Mouse (Mus musculus) forebrain, embryonic 10.5 days (tissue): ENCODE data around the gene Atoh7. TPM values are rescaled to one million over a fixed set of nuclear protein-coding genes. Genes with fewer than 3 reads are reported as not detected.

Experiments used
- DNase-seq: peaks from one replicate; pipeline ENCODE4 v3.0.0-alpha.2; 2017; ENCODE audit warnings: low spot score; ENCODE audit errors: extremely low spot score
- H3K27ac ChIP-seq: fragments of 300-500 bp; sonication (generic); 2 replicates; pipeline ENCODE4 v1.5.1; 2016; ENCODE audit warnings: mild to moderate bottlenecking
- H3K27me3 ChIP-seq: fragments of 300-500 bp; sonication (generic); 2 replicates; pipeline ENCODE4 v1.6.1; 2016; ENCODE audit warnings: mild to moderate bottlenecking; ENCODE audit not compliant: poor library complexity, severe bottlenecking
- H3K36me3 ChIP-seq: fragments of 300-500 bp; sonication (generic); replicated peaks from 2 replicates; pipeline ENCODE4 v1.6.1; 2016; ENCODE audit warnings: mild to moderate bottlenecking, moderate library complexity
- H3K4me1 ChIP-seq: fragments of 300-500 bp; sonication (generic); 2 replicates; pipeline ENCODE4 v1.6.1; 2016
- H3K4me3 ChIP-seq: fragments of 300-500 bp; sonication (generic); 2 replicates; pipeline ENCODE4 v1.5.1; 2016; ENCODE audit warnings: mild to moderate bottlenecking, moderate library complexity
- H3K9me3 ChIP-seq: fragments of 300-500 bp; sonication (generic); 2 replicates; pipeline ENCODE4 v1.6.1; 2016; ENCODE audit warnings: mild to moderate bottlenecking, moderate library complexity
- WGBS: fragments of 180-500 bp; shearing (Covaris S2); methylation state at CpG from one replicate; pipeline ENCODE4 v1.1.7; 2016; 5-methylcytosine and 5-hydroxymethylcytosine counted together
- polyA plus RNA-seq: library from polyadenylated mRNA; unstranded; fragments of >200 nt; fragmentation: Nextera tagmentation; extraction: Ambion mirVana; gene quantifications from 2 replicates; pipeline ENCODE4 v1.2.1, GENCODE M21; 2016

Gene Atoh7
- polyA plus RNA-seq, 1 experiment from 2014 or later, result 0.55 TPM

DNA sequence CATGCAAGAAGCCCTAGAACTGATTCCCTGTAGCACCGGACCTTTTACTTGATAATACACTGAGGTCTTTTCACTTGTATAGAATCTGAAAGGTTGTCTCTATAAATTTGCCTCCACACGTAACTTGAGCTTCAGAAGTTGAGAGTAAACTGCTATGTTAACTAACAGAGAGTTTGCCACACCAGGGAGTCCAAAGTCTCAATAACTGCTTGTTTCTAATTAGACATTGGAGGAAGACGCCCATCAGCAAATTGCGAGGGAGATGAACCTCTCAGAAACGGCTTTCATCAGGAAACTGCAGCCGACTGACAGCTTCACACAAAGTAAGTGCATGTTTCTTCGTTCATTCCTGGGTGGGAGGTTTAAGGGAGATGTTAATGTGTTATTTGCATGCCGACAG, 33.9 kb upstream of the Atoh7 start:
- Histone ChIP-seq H3K4me3 (no peak overlapping the region), H3K27ac (no peak overlapping the region), H3K4me1 (peaks cover 17% of the 10 kb centered on the region), H3K27me3 (no peaks in the 10 kb centered on the region), H3K36me3 (no peaks in the 10 kb centered on the region), H3K9me3 (no peaks in the 10 kb centered on the region)
- DNase-seq, result no peak
- 56% methylated on average over 8 of the region's 8 CpGs for WGBS

- Histone ChIP-seq H3K36me3 (no peaks in the 10 kb centered on the region), H3K4me3 (no peak overlapping the region), H3K27me3 (no peaks in the 10 kb centered on the region), H3K9me3 (no peaks in the 10 kb centered on the region), H3K27ac (no peak overlapping the region), H3K4me1 (peaks cover 17% of the 10 kb centered on the region)
- WGBS, result 8% methylated on average over 5 of the region's 5 CpGs
- peak; percentile 79 for DNase-seq
Observed at GRCm38 (mm10) chr10:63065988-63066387, 33.5 kb upstream of the Atoh7 start.

DNA sequence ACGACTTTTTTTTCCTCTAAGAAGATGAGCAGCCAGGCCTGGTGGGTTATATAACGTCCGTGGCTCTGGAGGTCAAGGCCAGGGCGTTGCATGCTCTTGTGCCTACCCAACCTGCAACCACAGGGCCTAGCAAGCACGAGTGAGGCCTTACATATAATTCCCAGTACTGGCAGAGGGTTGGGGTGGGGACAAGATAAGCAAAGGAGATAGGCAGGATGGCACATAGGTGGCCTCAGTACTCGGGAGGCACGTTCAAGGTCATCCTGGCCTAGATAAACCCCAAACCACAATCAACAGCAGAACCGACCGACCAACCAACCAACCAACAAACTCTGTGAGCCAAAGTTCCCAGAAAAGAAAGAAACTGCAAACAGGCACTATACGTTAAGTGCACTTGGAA, 13.1 kb upstream of the Atoh7 start:
- no peak for DNase-seq
- peaks cover 17% of the 10 kb centered on the region for H3K4me1 ChIP-seq
- H3K27me3 ChIP-seq, result peaks cover 25% of the 10 kb centered on the region
- no peak overlapping the region for H3K4me3 ChIP-seq
- no peak overlapping the region for H3K27ac ChIP-seq
- WGBS, result 92% methylated on average over 10 of the region's 10 CpGs
- no peaks in the 10 kb centered on the region for H3K36me3 ChIP-seq
- H3K9me3 ChIP-seq, result no peaks in the 10 kb centered on the region

DNA sequence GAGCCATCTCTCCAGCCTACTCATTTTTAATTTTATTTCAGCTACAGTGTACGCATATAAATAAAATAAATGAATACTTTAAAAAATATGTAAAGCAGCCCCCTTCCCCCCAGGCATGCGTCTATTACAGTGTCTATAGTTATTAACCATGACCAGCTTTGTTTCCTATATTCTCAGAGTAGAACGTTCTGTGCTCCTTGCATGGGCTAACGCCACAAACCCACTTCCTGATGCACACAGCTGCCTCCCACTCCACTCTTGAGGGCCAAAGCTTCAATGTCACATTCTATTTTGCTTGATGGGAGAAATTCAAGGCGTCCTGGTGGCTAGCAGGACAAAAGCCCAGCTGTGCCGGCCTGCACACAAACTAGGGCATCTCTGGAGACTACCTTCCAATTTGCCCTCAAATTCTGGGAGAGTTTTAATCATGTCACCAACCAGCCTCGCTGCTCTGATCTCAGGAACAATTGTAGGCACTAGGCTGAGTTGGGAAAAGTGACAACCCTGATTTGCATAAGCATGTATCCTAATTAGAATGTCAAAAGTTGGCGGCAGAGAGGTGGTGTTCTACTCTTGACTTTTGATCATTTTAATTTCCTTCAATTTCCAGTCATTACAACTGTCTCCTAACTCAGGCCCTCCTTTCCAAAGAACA, 10.2 kb upstream of the Atoh7 start:
- Histone ChIP-seq H3K27ac (peak overlapping the region; percentile 70; the same call in 1 of the 2 replicates), H3K4me3 (peak overlapping the region; percentile 51), H3K36me3 (no peaks in the 10 kb centered on the region), H3K9me3 (no peaks in the 10 kb centered on the region), H3K27me3 (peaks cover 26% of the 10 kb centered on the region), H3K4me1 (peaks cover 17% of the 10 kb centered on the region)
- DNase-seq, result no peak
- WGBS, result 31% methylated on average over 8 of the region's 8 CpGs

DNA sequence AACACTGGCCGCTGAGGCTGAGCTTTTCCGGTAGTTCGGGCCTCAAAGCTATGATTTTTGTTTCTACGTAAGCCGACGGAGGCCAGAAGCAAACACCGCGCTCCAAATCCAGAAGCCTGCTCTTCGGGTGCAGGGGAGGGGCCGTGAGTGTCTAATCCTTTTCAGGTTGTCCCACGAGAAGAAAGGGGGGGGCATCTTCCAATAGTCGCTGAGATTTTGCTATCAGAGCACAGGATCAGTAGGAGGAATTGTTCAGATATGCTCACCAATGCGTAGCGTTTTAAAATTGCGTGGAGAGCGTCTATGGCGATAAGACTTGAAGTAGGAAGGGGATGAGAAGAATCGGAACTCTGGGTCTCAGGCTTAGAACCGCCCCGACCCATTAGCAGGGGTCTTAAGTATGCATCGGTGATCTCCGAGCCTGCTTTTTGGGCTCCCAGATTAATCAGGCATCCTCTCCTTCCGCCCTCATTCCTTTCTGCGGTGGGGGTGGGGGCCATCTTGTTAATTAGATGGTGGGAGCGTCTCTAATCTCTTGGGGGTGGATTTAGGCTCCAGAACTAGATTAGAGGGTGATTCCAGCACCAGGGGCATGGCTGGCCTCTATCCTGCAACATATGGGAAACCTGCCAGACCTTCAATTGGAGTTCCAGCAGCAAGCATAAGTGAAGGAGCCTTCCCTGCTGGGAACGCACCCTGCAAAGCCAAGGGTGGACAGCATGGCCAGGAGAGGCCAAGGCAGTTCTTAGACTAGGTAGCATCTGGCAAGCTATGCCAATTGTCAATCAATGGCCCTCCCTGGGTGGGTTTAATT, 9.5 kb upstream of the Atoh7 start:
- peak; percentile 24 for DNase-seq
- no peaks in the 10 kb centered on the region for H3K9me3 ChIP-seq
- H3K4me3 ChIP-seq, result peak overlapping the region; percentile 51
- H3K36me3 ChIP-seq, result no peaks in the 10 kb centered on the region
- peak overlapping the region; percentile 70 for H3K27ac ChIP-seq
- WGBS, result 4% methylated on average over 26 of the region's 26 CpGs
- H3K27me3 ChIP-seq, result peaks cover 26% of the 10 kb centered on the region
- H3K4me1 ChIP-seq, result peaks cover 17% of the 10 kb centered on the region

DNA sequence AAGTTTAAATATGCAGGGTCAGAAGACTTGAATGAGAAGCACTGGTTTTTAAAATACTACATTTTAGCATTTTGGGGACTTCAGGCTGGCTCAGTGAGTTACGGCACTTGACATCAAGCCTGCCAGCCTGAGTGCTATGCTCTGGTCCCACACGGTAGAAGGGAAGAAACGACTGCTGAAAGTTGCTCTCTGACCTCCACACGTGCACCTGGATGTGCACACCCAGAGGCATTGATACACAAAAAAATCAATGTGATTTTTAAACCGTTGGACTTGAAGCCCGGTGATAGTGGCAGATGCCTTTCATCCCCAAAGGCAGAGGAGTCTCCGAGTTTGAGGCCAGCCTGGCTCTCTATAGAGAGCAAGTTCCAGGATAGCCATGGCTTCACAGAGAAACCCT, 7.5 kb upstream of the Atoh7 start:
- DNase-seq, result no peak
- Histone ChIP-seq H3K36me3 (no peaks in the 10 kb centered on the region), H3K27ac (no peak overlapping the region), H3K27me3 (peaks cover 26% of the 10 kb centered on the region), H3K4me3 (no peak overlapping the region), H3K4me1 (peaks cover 17% of the 10 kb centered on the region), H3K9me3 (no peaks in the 10 kb centered on the region)
- 86% methylated on average over 7 of the region's 7 CpGs for WGBS

DNA sequence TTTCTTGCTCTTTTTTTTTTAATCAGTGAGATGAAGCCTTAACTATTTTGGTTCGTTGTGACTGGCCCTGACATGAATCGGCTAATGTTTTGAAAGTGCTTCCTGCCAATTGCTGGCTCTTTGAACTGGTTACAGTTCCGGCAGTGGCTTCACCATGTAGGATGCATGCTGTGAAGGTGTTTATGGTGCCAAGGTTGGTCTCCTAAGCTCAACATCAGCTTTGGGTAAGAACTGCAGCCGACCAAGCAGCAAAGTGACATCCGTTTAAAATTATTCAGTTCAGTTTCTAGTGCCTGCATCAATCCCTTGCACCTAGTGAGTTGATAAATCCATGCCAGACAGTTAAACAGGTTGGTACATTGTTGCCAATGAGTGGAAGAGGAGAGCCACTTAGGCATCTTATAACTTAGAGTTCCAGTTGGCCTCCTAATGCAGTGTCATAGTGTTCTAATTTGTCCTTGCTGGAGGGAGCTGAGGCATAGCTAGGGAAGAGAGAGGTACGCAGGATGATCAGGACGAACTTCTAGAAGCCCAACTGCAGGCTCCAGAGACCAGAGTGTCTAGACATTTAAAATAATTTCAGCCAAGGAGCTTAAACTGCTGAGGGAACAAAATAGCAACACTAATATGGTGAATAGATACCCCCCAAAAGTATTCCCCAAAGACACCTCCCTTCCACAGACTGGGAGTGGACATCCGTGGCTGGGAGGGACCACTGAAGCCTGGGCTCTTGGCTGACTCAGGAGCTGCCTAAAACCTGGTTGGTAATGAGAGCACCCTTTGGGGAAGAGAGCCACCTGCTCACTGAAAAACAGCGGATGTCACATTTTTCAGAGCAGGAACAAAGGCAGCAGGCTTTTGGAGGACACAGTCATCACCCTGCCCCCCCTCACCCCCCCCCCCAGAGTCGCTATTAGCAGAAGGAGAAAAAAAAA, 6.6 kb upstream of the Atoh7 start:
- no peaks in the 10 kb centered on the region for H3K36me3 ChIP-seq
- peaks cover 34% of the 10 kb centered on the region for H3K27me3 ChIP-seq
- H3K27ac ChIP-seq, result no peak overlapping the region
- no peaks in the 10 kb centered on the region for H3K9me3 ChIP-seq
- H3K4me3 ChIP-seq, result no peak overlapping the region
- 77% methylated on average over 10 of the region's 10 CpGs for WGBS
- H3K4me1 ChIP-seq, result peaks cover 17% of the 10 kb centered on the region
- DNase-seq, result no peak

DNA sequence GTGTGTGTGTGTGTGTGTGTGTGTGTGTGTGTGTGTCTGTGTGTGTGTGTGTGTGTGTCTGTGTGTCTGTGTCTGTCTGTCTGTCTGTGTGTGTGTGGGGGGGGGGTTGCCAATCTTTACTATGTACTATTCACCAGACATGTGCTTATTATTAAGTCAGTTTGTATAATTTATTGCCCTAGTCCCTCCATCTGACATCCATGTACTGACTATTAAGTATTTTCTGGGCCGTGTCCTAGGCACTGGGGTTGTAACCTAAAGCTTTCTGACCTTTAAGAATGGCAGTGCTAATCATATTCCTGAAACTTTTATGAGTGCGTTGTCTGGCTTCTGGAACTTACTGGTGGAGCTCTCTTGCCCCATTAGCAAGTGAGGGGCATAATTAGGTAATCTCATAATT, 2.7 kb upstream of the Atoh7 start:
- no peak overlapping the region for H3K4me3 ChIP-seq
- DNase-seq, result no peak
- no peaks in the 10 kb centered on the region for H3K36me3 ChIP-seq
- H3K4me1 ChIP-seq, result peaks cover 18% of the 10 kb centered on the region
- H3K27me3 ChIP-seq, result peaks cover 47% of the 10 kb centered on the region
- H3K9me3 ChIP-seq, result no peaks in the 10 kb centered on the region
- WGBS, result 82% methylated on average over 2 of the region's 2 CpGs
- H3K27ac ChIP-seq, result no peak overlapping the region

DNA sequence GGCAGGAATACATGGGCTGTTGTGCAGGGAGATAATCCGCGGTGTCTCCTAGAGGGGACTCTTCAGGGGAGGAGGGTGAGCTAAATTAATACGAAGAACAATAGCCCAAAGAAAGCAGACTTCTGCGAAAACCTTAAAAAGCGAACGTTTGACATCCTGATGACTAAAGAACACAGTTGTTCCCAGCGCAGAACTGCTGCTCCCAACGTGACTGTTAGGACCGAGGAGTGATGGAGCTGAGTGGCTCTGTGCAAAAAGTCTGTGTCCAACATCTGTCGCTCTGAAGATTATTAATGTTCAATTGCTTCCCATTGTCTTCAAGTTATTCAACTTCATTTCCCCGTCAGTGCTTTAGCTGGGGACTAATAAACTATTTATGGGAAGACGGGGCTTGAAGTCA, 1.3 kb upstream of the Atoh7 start:
- Histone ChIP-seq H3K4me3 (no peak overlapping the region), H3K4me1 (peaks cover 18% of the 10 kb centered on the region), H3K27me3 (peaks cover 51% of the 10 kb centered on the region), H3K27ac (no peak overlapping the region), H3K9me3 (no peaks in the 10 kb centered on the region), H3K36me3 (no peaks in the 10 kb centered on the region)
- 65% methylated on average over 12 of the region's 12 CpGs for WGBS
- no peak for DNase-seq

- Histone ChIP-seq H3K4me1 (peaks cover 18% of the 10 kb centered on the region), H3K9me3 (no peaks in the 10 kb centered on the region), H3K36me3 (no peaks in the 10 kb centered on the region), H3K27ac (peak overlapping the region; percentile 80), H3K27me3 (peaks cover 51% of the 10 kb centered on the region), H3K4me3 (peak overlapping the region; percentile 61)
- WGBS, result under 1% methylated on average over 62 of the region's 62 CpGs
- DNase-seq, result peak; percentile 69
Observed at GRCm38 (mm10) chr10:63099941-63100562, 601 bp downstream of the Atoh7 start.

GRCm38 (mm10) chr10:63100657-63101056, 1.2 kb downstream of the Atoh7 start:
- no peak for DNase-seq
- Histone ChIP-seq H3K4me1 (peaks cover 18% of the 10 kb centered on the region), H3K27me3 (peaks cover 51% of the 10 kb centered on the region), H3K9me3 (no peaks in the 10 kb centered on the region), H3K4me3 (peak overlapping the region; percentile 61), H3K27ac (peak overlapping the region; percentile 80), H3K36me3 (no peaks in the 10 kb centered on the region)
- 10% methylated on average over 9 of the region's 9 CpGs for WGBS

DNA sequence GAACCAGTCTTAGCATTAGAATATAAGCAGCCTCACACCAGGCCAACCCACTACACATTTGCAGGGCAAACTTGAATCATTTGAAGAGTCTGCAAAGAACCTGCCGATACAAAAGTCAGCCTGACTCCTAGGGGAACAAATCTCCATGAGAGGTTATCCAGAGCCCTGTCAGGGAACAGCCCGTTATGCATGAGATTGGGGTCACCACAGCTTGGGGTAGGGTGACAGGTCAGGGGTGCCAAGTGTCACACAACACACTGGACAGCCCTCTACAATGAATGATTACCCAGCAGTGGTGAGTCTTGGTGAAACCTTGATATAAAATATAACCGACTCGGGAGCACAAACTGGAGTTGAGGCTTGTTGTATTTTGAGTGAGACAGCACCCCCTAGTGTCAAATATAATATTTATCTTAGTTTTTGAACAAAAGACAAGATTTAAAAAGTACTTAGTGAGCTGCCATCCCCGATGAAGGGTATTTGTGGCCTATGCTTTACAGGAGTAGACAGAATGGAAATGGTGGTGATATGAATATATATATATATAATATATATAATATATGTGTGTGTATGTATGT, 13.7 kb downstream of the Atoh7 start:
- Histone ChIP-seq H3K27ac (no peak overlapping the region), H3K36me3 (no peaks in the 10 kb centered on the region), H3K9me3 (peaks cover 11% of the 10 kb centered on the region; the same call in 1 of the 2 replicates), H3K4me3 (no peak overlapping the region), H3K27me3 (no peaks in the 10 kb centered on the region), H3K4me1 (no peaks in the 10 kb centered on the region)
- DNase-seq, result no peak
- 68% methylated on average over 5 of the region's 5 CpGs for WGBS
